Mouse (Mus musculus): ENCODE results near the gene Olfr209.

DNA sequence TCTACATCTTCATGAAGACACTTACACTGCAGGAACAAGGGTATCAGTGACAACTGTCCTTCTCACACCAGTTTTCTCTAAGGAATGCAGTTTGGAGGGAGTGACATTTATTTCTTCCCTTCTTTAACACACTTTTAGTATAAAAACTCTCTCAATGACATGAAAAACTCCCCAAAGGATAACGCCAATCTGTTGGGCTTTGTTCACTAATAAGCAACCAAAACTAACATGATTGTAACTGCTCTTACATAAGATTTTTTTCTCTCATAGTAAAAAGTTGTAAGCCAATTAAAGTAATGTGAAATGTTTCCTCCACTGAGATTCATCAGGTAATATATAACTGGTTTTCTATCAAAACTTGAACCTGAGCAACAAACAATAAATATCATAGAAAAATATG lies 14.6 kb downstream of the Olfr209 start, which contains the start of gene Olfr206:
- TF ChIP-seq POLR2A (IDR thresholded peaks at IDR 0.05; ENCODE audit: insufficient read depth, low read depth, low read length) = no peak
- TF ChIP-seq CTCF (IDR thresholded peaks at IDR 0.05; ENCODE audit: insufficient read depth, low read depth, low read length) = no peak

Measured in olfactory bulb, adult 2 months (tissue).